Mouse (Mus musculus) spleen, adult 2 months (tissue): ENCODE measurements around the gene Vmn2r31. TPM values are rescaled to one million over a fixed set of nuclear protein-coding genes. Genes with fewer than 3 reads are reported as not detected.
"Not testable (repeated sequence)": the region's sequence is repeated elsewhere in the genome, so short reads cannot be mapped to it uniquely, and the experiment has no call there.

Experiments used
- DNase-seq, 2 experiments: peaks; one replicate each; pipeline versions ENCODE4 v3.0.0 to v3.0.0-alpha.2; 2012 to 2021; ENCODE audit warnings: low spot score in 2 of 2, low read depth in 1 of 2
- H3K27ac ChIP-seq: fragments of 200-500 bp; 2 replicates; pipeline ENCODE4 v1.5.1; 2012; ENCODE audit warnings: low read length, inconsistent platforms; ENCODE audit not compliant: insufficient read depth
- H3K27me3 ChIP-seq: fragments of 200-500 bp; 2 replicates; pipeline ENCODE4 v1.6.1; 2012; ENCODE audit warnings: mild to moderate bottlenecking, moderate library complexity, low read length, inconsistent platforms; ENCODE audit not compliant: control insufficient read depth, insufficient read depth
- H3K36me3 ChIP-seq: fragments of 200-500 bp; 2 replicates; pipeline ENCODE4 v1.6.1; 2012; ENCODE audit warnings: mild to moderate bottlenecking, low read length, inconsistent platforms; ENCODE audit not compliant: control insufficient read depth, insufficient read depth
- H3K4me1 ChIP-seq: fragments of 200-500 bp; 2 replicates; pipeline ENCODE4 v1.6.1; 2011; ENCODE audit warnings: inconsistent platforms; ENCODE audit not compliant: control insufficient read depth, insufficient read depth, insufficient read length
- H3K4me3 ChIP-seq: fragments of 200-500 bp; 2 replicates; pipeline ENCODE4 v1.5.1; 2011; ENCODE audit warnings: mild to moderate bottlenecking, inconsistent platforms; ENCODE audit not compliant: insufficient read depth, insufficient read length; ENCODE audit errors: extremely low read depth
- WGBS: fragments of 180-500 bp; shearing (Covaris S2); methylation state at CpG from one replicate; pipeline ENCODE4 v1.1.7; 2018; 5-methylcytosine and 5-hydroxymethylcytosine counted together
- polyA plus RNA-seq: library from polyadenylated mRNA; depleted of rRNA; stranded (reverse); fragments of >200 nt; gene quantifications from 2 replicates; pipeline ENCODE4 v1.2.3, GENCODE M21; 2012; rRNA removed

Gene Vmn2r31
- polyA plus RNA-seq, result not detected in 2 replicates

DNA sequence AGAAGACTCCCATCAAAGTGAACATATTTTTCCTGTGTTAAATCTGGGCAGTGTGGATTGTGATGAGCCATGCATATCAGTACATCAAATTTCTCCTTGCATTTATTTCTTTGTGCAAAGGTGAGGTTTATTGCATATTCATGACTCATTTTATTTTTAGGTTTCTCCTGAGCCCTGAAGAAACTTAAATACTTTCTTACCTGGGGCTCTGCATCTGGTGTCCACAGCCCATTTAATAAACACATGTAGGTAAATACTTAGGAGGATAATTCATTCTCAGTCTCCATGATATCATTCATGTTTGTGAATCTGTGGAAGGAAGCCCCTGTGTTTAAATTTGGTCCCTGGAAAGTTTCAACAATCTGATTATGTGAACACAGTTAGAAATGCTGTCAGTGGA is at the start of gene Vmn2r31:
Vmn2r31 (minus strand) TSS at position 101 of the 400 bp plus-strand sequence.
- H3K4me1 ChIP-seq, H3K4me3 ChIP-seq, H3K27me3 ChIP-seq, DNase-seq, H3K27ac ChIP-seq, H3K36me3 ChIP-seq: not testable (repeated sequence)

DNA sequence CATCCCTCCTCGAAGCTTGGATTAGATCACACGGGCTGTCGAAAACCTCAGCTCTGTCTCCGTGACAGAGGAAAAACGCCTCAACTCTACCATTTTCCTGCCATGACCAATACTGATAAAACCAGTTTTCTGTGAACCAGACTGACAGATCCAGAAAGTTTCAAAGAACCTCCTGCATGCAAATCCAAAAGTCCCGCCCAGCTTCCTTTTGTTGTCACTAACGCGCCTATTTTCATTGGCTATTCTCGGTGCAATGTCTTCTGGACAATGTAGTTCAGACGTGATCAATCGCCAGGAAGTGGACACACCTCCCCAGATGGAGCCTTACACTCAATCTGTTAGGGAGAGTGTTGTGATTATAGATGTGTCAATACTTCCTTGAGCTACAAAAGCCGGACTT is 25.1 kb downstream of the Vmn2r31 start, which contains the start of gene Gm45783:
Gm45783 (minus strand) TSS at position 143 of the 400 bp plus-strand sequence.
- H3K36me3 ChIP-seq, H3K27me3 ChIP-seq, H3K4me1 ChIP-seq, H3K27ac ChIP-seq, DNase-seq, H3K4me3 ChIP-seq: not testable (repeated sequence)
- WGBS, result 55% methylated on average over 12 of the region's 12 CpGs

DNA sequence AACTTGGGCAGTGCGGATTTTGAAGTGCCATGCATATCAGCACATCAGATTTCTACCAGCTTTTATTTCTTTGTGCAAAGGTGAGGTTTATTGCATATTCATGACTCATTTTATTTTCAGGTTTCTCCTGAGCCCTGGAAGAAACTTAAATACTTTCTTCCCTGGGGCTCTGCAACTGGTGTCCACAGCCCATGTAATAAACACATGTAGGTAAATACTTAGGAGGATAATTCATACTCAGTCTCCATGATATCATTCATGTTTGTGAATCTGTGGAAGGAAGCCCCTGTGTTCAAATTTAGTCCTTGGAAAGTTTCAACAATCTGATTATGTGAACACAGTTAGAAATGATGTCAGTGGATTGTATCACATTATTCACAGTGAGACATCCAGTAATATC is 62.0 kb downstream of the Vmn2r31 start, which contains the start of gene Vmn2r30:
Vmn2r30 (minus strand) TSS at position 101 of the 400 bp plus-strand sequence.
- not testable (repeated sequence) for H3K36me3 ChIP-seq, H3K27me3 ChIP-seq, H3K4me1 ChIP-seq, H3K4me3 ChIP-seq, DNase-seq, H3K27ac ChIP-seq
- WGBS, result 50% methylated on average over 1 of the region's 1 CpGs

Other genes with a start within 250 kb of the Vmn2r31 start
- 0.43 and 0.53 TPM in 2 replicates for gene Zfp418, start 228.4 kb downstream of the Vmn2r31 start, polyA plus RNA-seq
- gene Zfp772, start 189.7 kb downstream of the Vmn2r31 start, polyA plus RNA-seq, result 0.46 and 0.50 TPM in 2 replicates
- gene Vmn2r29, start 152.4 kb downstream of the Vmn2r31 start, polyA plus RNA-seq, result not detected in 2 replicates
- 0.08 and 0.13 TPM in 2 replicates for gene Gm45844, start 121.4 kb downstream of the Vmn2r31 start, polyA plus RNA-seq
- gene Clcn4, start 98.9 kb downstream of the Vmn2r31 start, polyA plus RNA-seq, result 16.3 and 17.2 TPM in 2 replicates
- not detected in 2 replicates for gene Vmn2r30, start 62.1 kb downstream of the Vmn2r31 start, polyA plus RNA-seq
- not detected in 2 replicates for gene Gm45783, start 25.1 kb downstream of the Vmn2r31 start, polyA plus RNA-seq
- not detected in 2 replicates for gene Vmn2r32, start 80.3 kb upstream of the Vmn2r31 start, polyA plus RNA-seq
- not detected in 2 replicates for gene Vmn2r33, start 167.1 kb upstream of the Vmn2r31 start, polyA plus RNA-seq